Mouse (Mus musculus): ENCODE data around the gene Fam47c. TPM values are rescaled to one million over a fixed set of nuclear protein-coding genes. Genes with fewer than 3 reads are reported as not detected.

Fam47c gene
- not detected in 2 replicates for polyA plus RNA-seq (2015; fragmentation: Nextera tagmentation; extraction: Ambion mirVana)

DNA sequence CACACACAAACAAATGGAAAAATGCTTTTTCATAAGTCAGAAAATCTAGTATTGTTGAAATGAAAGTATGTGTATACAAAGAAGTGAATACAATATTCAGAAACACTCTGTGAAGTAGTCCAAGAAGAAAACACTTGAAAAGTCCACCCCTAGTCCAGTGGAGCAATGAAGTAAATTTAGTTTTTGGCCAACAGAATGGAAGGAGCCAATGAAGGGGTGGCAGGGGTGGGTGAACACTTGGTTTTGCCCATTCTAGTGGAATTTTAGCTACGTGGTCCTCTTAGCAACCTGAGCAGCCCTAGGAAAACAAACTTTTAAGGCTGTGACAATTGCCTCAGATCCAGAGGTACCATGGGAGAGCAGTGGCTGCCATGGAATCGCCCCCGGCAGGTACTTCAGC is at the start of gene Fam47c:
TSS of gene Fam47c (plus strand) at position 301 of the 400 bp plus-strand sequence.
- no peak for ATAC-seq (ENCODE audit: insufficient read depth, low FRiP score, low read depth)
- no peaks in the 10 kb centered on the region for H3K9me3 ChIP-seq
- WGBS = 93% methylated on average over 3 of the region's 3 CpGs

DNA sequence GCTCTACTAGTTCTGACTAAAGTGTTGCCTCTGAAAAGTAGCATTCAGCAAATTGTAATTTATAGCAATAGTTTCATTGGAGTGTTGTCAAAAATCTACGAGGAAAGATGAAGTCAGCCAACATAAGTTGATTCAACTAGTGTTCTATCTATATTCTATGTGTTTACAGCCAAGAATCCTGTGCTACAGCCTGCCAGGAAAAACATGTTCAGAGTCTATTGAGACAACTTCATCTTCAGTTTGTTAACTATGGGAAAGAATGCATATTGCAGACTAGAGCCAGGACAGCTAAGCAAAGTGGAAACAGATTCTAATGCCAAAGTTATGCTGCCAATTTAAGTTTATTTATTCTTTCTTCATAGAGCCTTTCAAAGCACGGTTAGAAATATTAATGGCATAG is 31.8 kb downstream of the Fam47c start:
- H3K4me3 ChIP-seq (replicated peaks) = no peak overlapping the region
- H3K4me2 ChIP-seq = no peak overlapping the region
- no peak for ATAC-seq (ENCODE audit: insufficient read depth, low FRiP score, low read depth)
- H3K36me3 ChIP-seq = no peaks in the 10 kb centered on the region
- no peaks in the 10 kb centered on the region for H3K9me3 ChIP-seq
- no peak overlapping the region for H3K9ac ChIP-seq
- no peaks in the 10 kb centered on the region for H3K4me1 ChIP-seq
- H3K27me3 ChIP-seq (replicated peaks) = no peaks in the 10 kb centered on the region
- H3K27ac ChIP-seq = no peak overlapping the region
- WGBS = 51% methylated on average over 2 of the region's 2 CpGs

More for the DNA sequence above, at the start of gene Fam47c:
- no peak within 1 kb of the TSS for H3K4me2 ChIP-seq
- no peak within 1 kb of the TSS for H3K9ac ChIP-seq
- H3K27me3 ChIP-seq (replicated peaks) = no peaks in the 10 kb centered on the region
- H3K4me1 ChIP-seq = no peaks in the 10 kb centered on the region
- H3K27ac ChIP-seq = no peak within 1 kb of the TSS
- H3K36me3 ChIP-seq = no peaks in the 10 kb centered on the region
- no peak within 1 kb of the TSS for H3K4me3 ChIP-seq (replicated peaks)

DNA sequence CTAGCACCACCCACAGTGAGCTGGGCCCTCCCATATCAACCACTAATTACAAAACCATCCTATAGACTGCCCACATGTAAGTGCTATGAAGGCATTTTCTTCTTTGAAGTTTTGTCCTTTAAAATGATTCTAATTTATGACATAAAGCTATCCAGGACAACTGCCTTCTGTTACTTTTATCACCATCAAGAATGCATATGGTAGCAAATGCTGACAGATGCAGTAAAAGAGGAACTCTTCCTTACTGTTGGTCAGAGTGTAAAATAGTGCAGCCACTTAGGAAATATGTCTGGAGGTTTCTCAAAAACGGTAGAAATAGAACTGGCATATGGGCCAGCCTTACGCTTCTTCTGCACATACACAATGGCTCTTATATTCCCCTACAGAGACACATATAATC is 39.5 kb downstream of the Fam47c start:
- Histone ChIP-seq H3K36me3 (no peaks in the 10 kb centered on the region), H3K9ac (no peak overlapping the region), H3K4me2 (no peak overlapping the region), H3K27ac (no peak overlapping the region), H3K27me3 (replicated peaks) (no peaks in the 10 kb centered on the region), H3K9me3 (no peaks in the 10 kb centered on the region), H3K4me1 (no peaks in the 10 kb centered on the region), H3K4me3 (replicated peaks) (no peak overlapping the region)
- no peak for ATAC-seq (ENCODE audit: insufficient read depth, low FRiP score, low read depth)
- WGBS = 76% methylated on average over 2 of the region's 2 CpGs

Other genes starting within 250 kb of the Fam47c start
- 8.2 and 10.8 TPM in 2 replicates for gene Prrg1, start 153.9 kb upstream of the Fam47c start, polyA plus RNA-seq (2015; fragmentation: Nextera tagmentation; extraction: Ambion mirVana)